Mouse (Mus musculus) common myeloid progenitor, adult 5-6 weeks (primary cell): ENCODE measurements around the gene Birc2. TPM values are rescaled to one million over a fixed set of nuclear protein-coding genes. Genes with fewer than 3 reads are reported as not detected.

ENCODE experiments used
- ATAC-seq: replicated peaks from 2 replicates; pipeline ENCODE4 v1.8.0; 2016; ENCODE audit warnings: low read depth, mild to moderate bottlenecking, moderate TSS enrichment, inconsistent platforms; ENCODE audit not compliant: poor library complexity, severe bottlenecking
- total RNA-seq: library from RNA; stranded (forward); fragments of 200-1000, 187-1606 nt; gene quantifications from 2 replicates; pipeline ENCODE4 v1.2.3, GENCODE M21; 2017

The Birc2 gene
- total RNA-seq, 1 experiment from 2014 or later = 67.1 TPM

- no peak for ATAC-seq
These were observed 11.3 kb upstream of the Birc2 start for GRCm38 (mm10) chr9:7848191-7848590.

GRCm38 (mm10) chr9:7846667-7847199 is 9.9 kb upstream of the Birc2 start:
- peak; percentile 60 for ATAC-seq

GRCm38 (mm10) chr9:7845216-7845895 is 8.5 kb upstream of the Birc2 start:
- no peak for ATAC-seq

GRCm38 (mm10) chr9:7841221-7841620 is 4.4 kb upstream of the Birc2 start:
- no peak for ATAC-seq

GRCm38 (mm10) chr9:7837806-7838440 is 1.1 kb upstream of the Birc2 start:
- ATAC-seq = peak; percentile 26; the same call in 1 of the 2 replicates

GRCm38 (mm10) chr9:7836331-7836730 is 533 bp downstream of the Birc2 start:
- peak; percentile 33 for ATAC-seq

- ATAC-seq = no peak
These were observed 1.6 kb downstream of the Birc2 start for GRCm38 (mm10) chr9:7835302-7835701.

- no peak for ATAC-seq
These were observed 3.4 kb downstream of the Birc2 start for GRCm38 (mm10) chr9:7833421-7833820.

GRCm38 (mm10) chr9:7829531-7830528 is 7.0 kb downstream of the Birc2 start:
- peak; percentile 80 for ATAC-seq

GRCm38 (mm10) chr9:7828706-7829105 is 8.2 kb downstream of the Birc2 start:
- no peak for ATAC-seq

GRCm38 (mm10) chr9:7824916-7825315 is 11.9 kb downstream of the Birc2 start:
- ATAC-seq = peak; percentile 43

GRCm38 (mm10) chr9:7822758-7823157 is 14.1 kb downstream of the Birc2 start:
- ATAC-seq = peak; percentile 65

- no peak for ATAC-seq
These were observed 31.8 kb downstream of the Birc2 start for GRCm38 (mm10) chr9:7805101-7805506.

- no peak for ATAC-seq
These were observed 38.3 kb downstream of the Birc2 start for GRCm38 (mm10) chr9:7798555-7798954.

GRCm38 (mm10) chr9:7797542-7797941 is 39.3 kb downstream of the Birc2 start:
- no peak for ATAC-seq

GRCm38 (mm10) chr9:7796129-7796864 is 40.6 kb downstream of the Birc2 start:
- no peak for ATAC-seq

- ATAC-seq = no peak
These were observed 41.3 kb downstream of the Birc2 start for GRCm38 (mm10) chr9:7795581-7795980.

GRCm38 (mm10) chr9:7793561-7793960 is 43.3 kb downstream of the Birc2 start:
- no peak for ATAC-seq

GRCm38 (mm10) chr9:7790580-7791084 is 46.2 kb downstream of the Birc2 start:
- ATAC-seq = peak; percentile 76
